Mouse (Mus musculus): ENCODE results near the gene Dok7. TPM values are rescaled to one million over a fixed set of nuclear protein-coding genes. Genes with fewer than 3 reads are reported as not detected.

Dok7 gene
- polyA plus RNA-seq, 1 experiment from 2014 or later: 7.8 TPM

DNA sequence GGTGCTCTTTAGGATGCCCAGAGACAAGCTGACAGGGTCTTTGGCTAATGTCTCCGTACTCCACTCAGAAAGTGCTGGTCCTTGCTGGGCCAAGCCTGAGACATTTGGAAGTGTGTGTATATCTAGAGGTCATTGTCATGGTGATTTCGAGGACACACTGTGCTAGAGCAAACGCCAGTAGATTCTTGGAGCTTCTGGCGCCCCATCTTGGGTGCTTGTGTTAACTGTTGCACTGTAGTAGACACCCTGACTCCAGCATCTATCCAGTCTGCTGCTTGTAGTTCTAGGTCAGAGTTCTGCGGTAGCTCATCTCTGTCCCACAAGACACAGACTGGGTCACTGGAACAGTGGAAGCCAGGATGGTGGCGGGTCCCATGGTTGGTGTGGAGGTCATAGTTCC lies 15.3 kb downstream of the Dok7 start:
- Histone ChIP-seq H3K9ac (replicated peaks; ENCODE audit: low read depth, low read length) (no peak overlapping the region), H3K9me3 (ENCODE audit: control insufficient read depth, low read length) (no peaks in the 10 kb centered on the region), H3K4me3 (replicated peaks; ENCODE audit: low read length) (no peak overlapping the region), H3K27me3 (replicated peaks; ENCODE audit: control insufficient read depth, insufficient read depth, low read length) (no peaks in the 10 kb centered on the region), H3K4me1 (replicated peaks; ENCODE audit: control insufficient read depth, insufficient read depth, low read length) (peaks cover 5% of the 10 kb centered on the region; the same call in 1 of the 2 replicates), H3K27ac (ENCODE audit: low read length) (no peak overlapping the region), H3K36me3 (ENCODE audit: control insufficient read depth, insufficient read depth) (no peaks in the 10 kb centered on the region), H3K4me2 (ENCODE audit: low read length) (no peak overlapping the region)
- 92% methylated on average over 6 of the region's 6 CpGs for WGBS
- ATAC-seq: no peak

DNA sequence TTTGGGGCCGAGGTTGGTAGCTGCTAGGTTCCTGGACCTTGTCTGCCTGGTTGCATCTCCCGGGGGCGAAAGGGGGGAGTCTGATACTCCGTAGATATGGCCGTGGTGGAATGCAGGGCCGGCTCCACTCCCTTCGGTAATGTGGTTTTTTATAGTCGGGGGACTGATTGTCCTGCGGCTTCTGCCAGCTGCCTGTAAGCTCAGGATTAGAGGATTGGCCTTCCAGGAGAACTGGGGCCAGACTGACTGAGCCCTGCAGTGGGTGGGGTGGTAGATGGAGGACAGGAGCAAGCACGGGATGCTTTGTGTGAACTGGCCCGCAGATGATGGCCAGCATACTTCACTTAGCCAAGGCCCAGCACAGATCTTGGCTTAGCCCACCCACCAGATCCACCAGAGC lies 16.7 kb downstream of the Dok7 start:
- Histone ChIP-seq H3K9me3 (ENCODE audit: control insufficient read depth, low read length) (no peaks in the 10 kb centered on the region), H3K9ac (replicated peaks; ENCODE audit: low read depth, low read length) (no peak overlapping the region)

DNA sequence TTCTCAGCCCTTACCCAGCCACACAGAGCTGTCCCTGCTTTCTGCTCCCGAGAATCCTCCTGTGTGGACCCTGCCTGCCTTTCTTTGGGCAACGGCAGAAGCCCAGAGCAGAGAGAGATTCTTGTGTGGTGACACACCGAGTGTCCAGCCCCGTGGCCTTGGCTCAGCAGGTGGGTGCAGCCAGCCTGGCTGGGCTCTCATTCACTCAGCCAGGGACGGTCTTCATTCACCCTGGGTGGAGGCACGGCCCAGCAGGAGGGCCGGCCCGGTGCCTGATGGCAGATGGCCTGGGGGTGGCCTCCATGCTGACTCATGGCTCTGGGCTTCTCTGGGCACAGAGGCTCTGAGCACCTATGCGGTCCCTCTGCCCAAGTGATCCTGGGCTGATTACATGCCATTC lies 17.4 kb downstream of the Dok7 start:
- no peak for ATAC-seq
- Histone ChIP-seq H3K4me3 (replicated peaks; ENCODE audit: low read length) (no peak overlapping the region), H3K9me3 (ENCODE audit: control insufficient read depth, low read length) (no peaks in the 10 kb centered on the region), H3K4me2 (ENCODE audit: low read length) (no peak overlapping the region), H3K36me3 (ENCODE audit: control insufficient read depth, insufficient read depth) (no peaks in the 10 kb centered on the region), H3K27ac (ENCODE audit: low read length) (no peak overlapping the region), H3K27me3 (replicated peaks; ENCODE audit: control insufficient read depth, insufficient read depth, low read length) (no peaks in the 10 kb centered on the region), H3K9ac (replicated peaks; ENCODE audit: low read depth, low read length) (no peak overlapping the region), H3K4me1 (replicated peaks; ENCODE audit: control insufficient read depth, insufficient read depth, low read length) (peaks cover 5% of the 10 kb centered on the region; the same call in 1 of the 2 replicates)
- WGBS: 66% methylated on average over 9 of the region's 9 CpGs

More for the DNA sequence above, 16.7 kb downstream of the Dok7 start:
- no peak for ATAC-seq
- Histone ChIP-seq H3K4me1 (replicated peaks; ENCODE audit: control insufficient read depth, insufficient read depth, low read length) (peaks cover 5% of the 10 kb centered on the region; the same call in 1 of the 2 replicates), H3K36me3 (ENCODE audit: control insufficient read depth, insufficient read depth) (no peaks in the 10 kb centered on the region), H3K4me3 (replicated peaks; ENCODE audit: low read length) (no peak overlapping the region), H3K4me2 (ENCODE audit: low read length) (no peak overlapping the region), H3K27me3 (replicated peaks; ENCODE audit: control insufficient read depth, insufficient read depth, low read length) (no peaks in the 10 kb centered on the region), H3K27ac (ENCODE audit: low read length) (no peak overlapping the region)
- WGBS: 85% methylated on average over 11 of the region's 11 CpGs

DNA sequence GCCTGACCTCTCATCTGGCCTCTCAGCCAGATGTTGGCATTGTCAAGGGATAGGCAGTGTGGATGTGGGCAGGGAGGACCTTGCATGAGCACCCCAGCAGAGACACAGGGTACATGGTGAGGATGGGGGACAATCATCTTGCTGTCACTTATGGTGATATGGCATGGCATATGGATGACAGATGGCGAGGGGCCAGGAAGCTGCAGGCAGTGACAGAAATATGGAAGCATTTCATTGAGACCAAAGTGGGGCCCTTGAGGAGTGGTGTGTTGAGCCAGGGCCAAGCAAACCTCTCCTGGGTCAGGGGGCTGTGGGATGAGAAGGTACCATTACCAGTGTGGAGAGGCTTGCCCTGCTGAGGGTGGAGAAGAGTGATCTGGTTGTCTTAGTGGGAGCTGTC lies 19.8 kb downstream of the Dok7 start:
- Histone ChIP-seq H3K36me3 (ENCODE audit: control insufficient read depth, insufficient read depth) (no peaks in the 10 kb centered on the region), H3K27me3 (replicated peaks; ENCODE audit: control insufficient read depth, insufficient read depth, low read length) (peaks cover 4% of the 10 kb centered on the region; the same call in 1 of the 2 replicates), H3K9ac (replicated peaks; ENCODE audit: low read depth, low read length) (no peak overlapping the region), H3K4me2 (ENCODE audit: low read length) (no peak overlapping the region), H3K4me3 (replicated peaks; ENCODE audit: low read length) (no peak overlapping the region), H3K9me3 (ENCODE audit: control insufficient read depth, low read length) (no peaks in the 10 kb centered on the region), H3K4me1 (replicated peaks; ENCODE audit: control insufficient read depth, insufficient read depth, low read length) (no peaks in the 10 kb centered on the region), H3K27ac (ENCODE audit: low read length) (no peak overlapping the region)
- ATAC-seq: no peak
- WGBS: 81% methylated on average over 1 of the region's 1 CpGs

DNA sequence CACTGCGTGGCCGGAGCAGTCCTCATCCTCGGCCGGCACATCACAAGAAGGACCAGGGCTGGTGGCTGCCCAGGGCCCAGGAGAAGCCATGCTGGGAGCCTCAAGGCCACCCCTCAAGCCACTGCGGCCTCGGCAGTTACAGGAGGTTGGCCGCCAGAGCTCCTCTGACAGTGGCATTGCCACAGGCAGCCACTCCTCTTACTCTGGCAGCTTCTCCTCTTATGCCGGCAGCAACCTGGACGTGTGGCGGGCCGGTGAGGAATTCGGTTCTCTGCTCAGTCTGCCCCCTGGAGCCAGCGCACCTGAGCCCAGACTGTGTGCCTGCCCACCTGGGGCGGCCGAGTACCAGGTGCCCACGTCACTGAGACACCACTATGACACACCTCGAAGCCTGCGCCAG lies 22.5 kb downstream of the Dok7 start:
- H3K27ac ChIP-seq (ENCODE audit: low read length): no peak overlapping the region
- no peaks in the 10 kb centered on the region for H3K9me3 ChIP-seq (ENCODE audit: control insufficient read depth, low read length)
- H3K4me2 ChIP-seq (ENCODE audit: low read length): no peak overlapping the region
- H3K4me3 ChIP-seq (replicated peaks; ENCODE audit: low read length): no peak overlapping the region
- H3K9ac ChIP-seq (replicated peaks; ENCODE audit: low read depth, low read length): no peak overlapping the region
- 23% methylated on average over 18 of the region's 18 CpGs for WGBS
- H3K36me3 ChIP-seq (ENCODE audit: control insufficient read depth, insufficient read depth): no peaks in the 10 kb centered on the region
- H3K4me1 ChIP-seq (replicated peaks; ENCODE audit: control insufficient read depth, insufficient read depth, low read length): no peaks in the 10 kb centered on the region
- peaks cover 4% of the 10 kb centered on the region; the same call in 1 of the 2 replicates for H3K27me3 ChIP-seq (replicated peaks; ENCODE audit: control insufficient read depth, insufficient read depth, low read length)
- ATAC-seq: no peak

DNA sequence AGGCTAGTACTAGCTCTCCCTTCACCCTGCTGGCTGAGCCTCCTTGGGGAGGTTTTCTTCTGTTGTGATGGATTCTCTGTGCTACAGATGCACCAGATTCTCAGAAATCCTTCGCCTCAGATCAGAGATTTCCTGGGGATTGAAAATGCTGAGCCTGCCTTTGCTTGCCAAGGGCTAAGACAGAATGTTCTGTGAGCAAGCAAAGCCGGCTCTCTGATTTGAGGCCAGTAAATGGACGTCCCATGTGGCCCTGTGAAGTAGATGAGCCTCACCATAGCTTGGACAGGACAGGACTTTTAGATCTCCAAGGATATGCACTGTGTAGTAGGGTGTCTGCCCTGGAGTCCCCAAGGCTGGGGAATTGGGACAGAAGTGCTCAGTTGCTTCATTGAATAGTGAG lies 28.3 kb downstream of the Dok7 start:
- WGBS: 70% methylated on average over 3 of the region's 3 CpGs

DNA sequence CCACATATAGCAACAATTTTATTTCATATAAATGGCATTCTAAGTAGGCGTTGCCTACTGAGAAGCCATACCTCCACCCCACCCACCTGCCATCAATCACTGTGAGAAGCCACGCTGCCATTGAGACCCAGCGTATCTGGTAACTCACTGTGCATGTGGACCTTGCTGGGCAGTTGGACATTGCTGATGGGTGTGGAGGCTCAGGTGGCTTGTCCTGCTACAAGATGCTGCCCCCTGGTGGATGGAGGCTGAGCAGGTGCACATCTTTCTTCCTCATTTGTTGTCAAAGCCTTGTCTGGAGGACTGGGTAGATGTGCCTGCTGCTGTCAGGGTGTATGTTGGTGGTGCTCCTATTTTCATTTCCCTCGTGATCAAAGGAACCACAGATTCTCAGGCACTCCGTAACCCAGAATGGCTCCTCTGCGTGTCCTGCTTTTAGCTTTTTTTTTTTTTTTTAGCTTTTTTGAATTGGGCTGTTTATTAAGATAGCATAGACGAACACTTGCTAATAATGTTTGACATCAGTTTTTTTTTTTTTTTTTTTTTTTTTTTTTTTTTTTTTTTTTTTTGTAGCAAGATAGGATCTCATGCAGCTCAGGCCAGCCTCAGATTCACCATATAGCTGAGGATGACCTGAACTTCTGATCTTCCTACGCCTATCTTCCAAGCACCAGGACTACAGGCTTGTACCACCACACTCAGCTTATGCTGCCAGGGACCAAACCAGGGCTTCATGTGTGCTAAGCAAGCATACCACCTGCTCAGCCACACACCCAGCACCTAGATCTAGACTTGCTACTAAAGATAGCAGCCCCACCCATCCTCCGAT lies 32.4 kb downstream of the Dok7 start:
- no peaks in the 10 kb centered on the region for H3K9me3 ChIP-seq (ENCODE audit: control insufficient read depth, low read length)
- no peaks in the 10 kb centered on the region for H3K27me3 ChIP-seq (replicated peaks; ENCODE audit: control insufficient read depth, insufficient read depth, low read length)
- peaks cover 18% of the 10 kb centered on the region for H3K36me3 ChIP-seq (ENCODE audit: control insufficient read depth, insufficient read depth)
- H3K9ac ChIP-seq (replicated peaks; ENCODE audit: low read depth, low read length): no peak overlapping the region
- WGBS: 71% methylated on average over 9 of the region's 9 CpGs
- H3K27ac ChIP-seq (ENCODE audit: low read length): no peak overlapping the region
- no peak overlapping the region for H3K4me3 ChIP-seq (replicated peaks; ENCODE audit: low read length)
- ATAC-seq: no peak
- H3K4me1 ChIP-seq (replicated peaks; ENCODE audit: control insufficient read depth, insufficient read depth, low read length): no peaks in the 10 kb centered on the region
- H3K4me2 ChIP-seq (ENCODE audit: low read length): no peak overlapping the region

More for the DNA sequence above, 28.3 kb downstream of the Dok7 start:
- H3K9ac ChIP-seq (replicated peaks; ENCODE audit: low read depth, low read length): no peak overlapping the region
- no peaks in the 10 kb centered on the region for H3K4me1 ChIP-seq (replicated peaks; ENCODE audit: control insufficient read depth, insufficient read depth, low read length)
- H3K36me3 ChIP-seq (ENCODE audit: control insufficient read depth, insufficient read depth): no peaks in the 10 kb centered on the region
- no peak overlapping the region for H3K4me2 ChIP-seq (ENCODE audit: low read length)
- no peaks in the 10 kb centered on the region for H3K9me3 ChIP-seq (ENCODE audit: control insufficient read depth, low read length)
- no peaks in the 10 kb centered on the region for H3K27me3 ChIP-seq (replicated peaks; ENCODE audit: control insufficient read depth, insufficient read depth, low read length)
- H3K27ac ChIP-seq (ENCODE audit: low read length): no peak overlapping the region
- no peak overlapping the region for H3K4me3 ChIP-seq (replicated peaks; ENCODE audit: low read length)
- no peak for ATAC-seq

DNA sequence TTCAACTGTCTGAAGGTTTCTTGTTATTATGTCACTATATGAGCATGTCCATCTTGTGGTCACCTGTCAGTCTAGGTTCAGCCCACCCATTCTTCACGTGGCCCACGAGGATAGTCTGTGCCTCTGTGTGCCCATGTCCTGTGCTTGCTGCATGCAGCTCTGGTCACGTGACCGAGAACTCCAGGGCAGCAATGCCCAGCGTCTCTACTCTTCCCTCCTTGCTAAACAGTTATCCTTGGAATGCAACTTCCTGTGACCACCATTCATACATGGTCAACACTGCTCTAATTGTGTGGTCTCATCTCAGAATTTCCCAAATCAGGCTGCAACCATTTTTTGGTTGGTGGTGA lies 33.0 kb downstream of the Dok7 start:
- Histone ChIP-seq H3K4me3 (replicated peaks; ENCODE audit: low read length) (no peak overlapping the region), H3K27me3 (replicated peaks; ENCODE audit: control insufficient read depth, insufficient read depth, low read length) (no peaks in the 10 kb centered on the region), H3K27ac (ENCODE audit: low read length) (no peak overlapping the region), H3K4me1 (replicated peaks; ENCODE audit: control insufficient read depth, insufficient read depth, low read length) (no peaks in the 10 kb centered on the region), H3K9me3 (ENCODE audit: control insufficient read depth, low read length) (no peaks in the 10 kb centered on the region), H3K9ac (replicated peaks; ENCODE audit: low read depth, low read length) (no peak overlapping the region), H3K4me2 (ENCODE audit: low read length) (no peak overlapping the region), H3K36me3 (ENCODE audit: control insufficient read depth, insufficient read depth) (peaks cover 20% of the 10 kb centered on the region)
- no peak for ATAC-seq
- 84% methylated on average over 5 of the region's 5 CpGs for WGBS

DNA sequence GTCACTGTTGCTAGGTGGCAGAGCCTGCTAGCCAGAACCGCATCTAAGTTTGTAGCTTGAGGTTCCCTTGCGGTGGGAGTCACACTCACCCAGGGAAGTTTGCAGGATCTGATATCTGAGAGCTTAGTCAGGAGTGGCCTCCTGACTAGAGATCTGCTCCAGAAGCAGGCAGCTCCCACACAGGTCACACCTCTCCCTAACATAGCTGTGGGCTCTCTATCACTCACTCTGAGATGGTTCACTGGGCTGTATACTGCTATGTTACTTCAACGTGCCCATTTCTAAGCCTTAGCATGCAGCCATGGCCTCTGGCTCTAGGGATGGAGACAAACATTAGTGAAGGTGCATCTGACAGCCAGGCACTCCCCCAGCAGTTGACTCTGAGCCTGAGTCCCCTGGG lies 35.1 kb downstream of the Dok7 start:
- H3K27ac ChIP-seq (ENCODE audit: low read length): no peak overlapping the region
- H3K4me3 ChIP-seq (replicated peaks; ENCODE audit: low read length): no peak overlapping the region
- no peaks in the 10 kb centered on the region for H3K9me3 ChIP-seq (ENCODE audit: control insufficient read depth, low read length)
- ATAC-seq: no peak
- no peak overlapping the region for H3K9ac ChIP-seq (replicated peaks; ENCODE audit: low read depth, low read length)
- H3K4me1 ChIP-seq (replicated peaks; ENCODE audit: control insufficient read depth, insufficient read depth, low read length): no peaks in the 10 kb centered on the region
- H3K27me3 ChIP-seq (replicated peaks; ENCODE audit: control insufficient read depth, insufficient read depth, low read length): no peaks in the 10 kb centered on the region
- H3K36me3 ChIP-seq (ENCODE audit: control insufficient read depth, insufficient read depth): peaks cover 21% of the 10 kb centered on the region
- WGBS: 90% methylated on average over 3 of the region's 3 CpGs
- H3K4me2 ChIP-seq (ENCODE audit: low read length): no peak overlapping the region

All from forebrain, embryonic 16.5 days (tissue).